Mouse (Mus musculus) urinary bladder, postnatal 36 days (tissue): ENCODE measurements around the gene Rreb1.

ENCODE experiments used
- DNase-seq, 2 experiments: peaks; one replicate each; pipeline ENCODE4 v3.0.0; 2022; ENCODE audit warnings: low spot score in 2 of 2, mixed read lengths in 1 of 2

Gene Rreb1

GRCm38 (mm10) chr13:37941950-37942886 is 164.0 kb downstream of the Rreb1 start:
- DNase-seq = no peak

GRCm38 (mm10) chr13:37942887-37943331 is 164.7 kb downstream of the Rreb1 start:
- no peak for DNase-seq

- DNase-seq = no peak
Observed at GRCm38 (mm10) chr13:37943466-37943865, 165.3 kb downstream of the Rreb1 start.

- no peak for DNase-seq
Observed at GRCm38 (mm10) chr13:37944306-37944705, 166.1 kb downstream of the Rreb1 start.

- DNase-seq = no peak
Observed at GRCm38 (mm10) chr13:37945392-37945791, 167.2 kb downstream of the Rreb1 start.

- DNase-seq = peak; percentile 75 to 78
Observed at GRCm38 (mm10) chr13:37946734-37947133, 168.5 kb downstream of the Rreb1 start.

- no peak for DNase-seq
Observed at GRCm38 (mm10) chr13:37952981-37953380, 174.8 kb downstream of the Rreb1 start.

- no peak for DNase-seq
Observed at GRCm38 (mm10) chr13:37954318-37954717, 176.1 kb downstream of the Rreb1 start.

- DNase-seq = no peak
Observed at GRCm38 (mm10) chr13:37958498-37959238, 180.5 kb downstream of the Rreb1 start.

- DNase-seq = no peak
Observed at GRCm38 (mm10) chr13:37959239-37959907, 181.2 kb downstream of the Rreb1 start.

GRCm38 (mm10) chr13:37959936-37960335 is 181.7 kb downstream of the Rreb1 start:
- DNase-seq = no peak

GRCm38 (mm10) chr13:37962541-37962940 is 184.3 kb downstream of the Rreb1 start:
- DNase-seq = peak in 1 of 2 experiments; percentile 41

GRCm38 (mm10) chr13:37963354-37964007 is 185.3 kb downstream of the Rreb1 start:
- DNase-seq = peak; percentile 72 to 79

GRCm38 (mm10) chr13:37964128-37965087 is 186.2 kb downstream of the Rreb1 start:
- DNase-seq = no peak

- DNase-seq = no peak
Observed at GRCm38 (mm10) chr13:37965126-37965914, 187.1 kb downstream of the Rreb1 start.

GRCm38 (mm10) chr13:37966256-37967051 is 188.3 kb downstream of the Rreb1 start:
- DNase-seq = no peak

- DNase-seq = no peak
Observed at GRCm38 (mm10) chr13:37967052-37967437, 188.8 kb downstream of the Rreb1 start.

GRCm38 (mm10) chr13:37967565-37967964 is 189.4 kb downstream of the Rreb1 start:
- no peak for DNase-seq

- peak; percentile 77 to 86 for DNase-seq
Observed at GRCm38 (mm10) chr13:37969337-37969736, 191.1 kb downstream of the Rreb1 start.
